Comparison of ENCODE assay signal across 23 mouse cellular contexts in genomic region chr3:115146244-115146643, GRCm38 (mm10).
A peak's percentile ranks its signal among the peaks of the same experiment; 100 is the strongest.
DNase-seq lines count a peak whose midpoint lies in the region; ATAC-seq lines count a peak whose summit lies in the region.
"Had no signal": no experiment of that assay in that cellular context is flagged by ENCODE, and none has a peak within 500 bp of the region (broad histone marks: within the 10 kb centered on the region; RNA-seq: fewer than 3 reads in every experiment).

No protein-coding gene starts in this region.

- H3K4me1 ChIP-seq in hindbrain, embryonic 11.5 days (replicated peaks; ENCODE audit: control insufficient read depth, insufficient read depth, low read length), result no peaks in the 10 kb centered on the region
- no peaks in the 10 kb centered on the region for H3K4me1 ChIP-seq in hindbrain, embryonic 10.5 days (replicated peaks)
- no peaks in the 10 kb centered on the region for H3K4me1 ChIP-seq in neural tube, embryonic 11.5 days (ENCODE audit: control insufficient read depth, insufficient read depth, low read length)
- no peaks in the 10 kb centered on the region for H3K4me1 ChIP-seq in neural tube, embryonic 15.5 days
- no peaks in the 10 kb centered on the region for H3K4me1 ChIP-seq in neural tube, embryonic 13.5 days (replicated peaks)
- H3K4me1 ChIP-seq: embryonic facial prominence, embryonic 10.5 days; embryonic facial prominence, embryonic 12.5 days; forebrain, embryonic 13.5 days; forebrain, embryonic 15.5 days had no signal

- DNase-seq in hindbrain, embryonic 11.5 days (ENCODE audit: low spot score), result no peak
- no peak for DNase-seq in hindbrain, embryonic 10.5 days (ENCODE audit: low spot score)
- DNase-seq in neural tube, embryonic 11.5 days (ENCODE audit: low spot score), result no peak
- DNase-seq: adrenal gland, adult 8-10 months; adrenal gland, postnatal 14 days; adrenal gland, postnatal 36 days; B cell, adult 2 months; cerebellum, adult 11-12 months; cerebellum, adult 2 months; cerebellum, adult 9-10 months; cerebellum, postnatal 10 days; cerebellum, postnatal 25 days had no signal

- no peak overlapping the region for H3K9ac ChIP-seq in hindbrain, embryonic 11.5 days (ENCODE audit: low read depth, low read length)
- H3K9ac ChIP-seq in neural tube, embryonic 11.5 days (ENCODE audit: low read length), result no peak overlapping the region
- H3K9ac ChIP-seq in neural tube, embryonic 15.5 days (replicated peaks), result no peak overlapping the region
- H3K9ac ChIP-seq in neural tube, embryonic 13.5 days, result no peak overlapping the region
- H3K9ac ChIP-seq: embryonic facial prominence, embryonic 12.5 days; forebrain, embryonic 13.5 days; forebrain, embryonic 15.5 days had no signal

- H3K27me3 ChIP-seq in hindbrain, embryonic 11.5 days (ENCODE audit: control insufficient read depth, insufficient read depth, low read length), result no peaks in the 10 kb centered on the region
- no peaks in the 10 kb centered on the region for H3K27me3 ChIP-seq in hindbrain, embryonic 10.5 days (ENCODE audit: insufficient read depth, poor library complexity, severe bottlenecking)
- H3K27me3 ChIP-seq in neural tube, embryonic 11.5 days (ENCODE audit: control insufficient read depth, insufficient read depth, low read length), result no peaks in the 10 kb centered on the region
- no peaks in the 10 kb centered on the region for H3K27me3 ChIP-seq in neural tube, embryonic 15.5 days (replicated peaks)
- no peaks in the 10 kb centered on the region for H3K27me3 ChIP-seq in neural tube, embryonic 13.5 days
- H3K27me3 ChIP-seq: CH12.LX; embryonic facial prominence, embryonic 12.5 days; forebrain, embryonic 13.5 days; forebrain, embryonic 15.5 days; Patski had no signal

- no peak overlapping the region for H3K4me3 ChIP-seq in hindbrain, embryonic 11.5 days (ENCODE audit: low read depth, low read length)
- H3K4me3 ChIP-seq in hindbrain, embryonic 10.5 days, result no peak overlapping the region
- H3K4me3 ChIP-seq in neural tube, embryonic 11.5 days (ENCODE audit: low read depth, low read length), result no peak overlapping the region
- no peak overlapping the region for H3K4me3 ChIP-seq in neural tube, embryonic 15.5 days (replicated peaks)
- no peak overlapping the region for H3K4me3 ChIP-seq in neural tube, embryonic 13.5 days
- H3K4me3 ChIP-seq: embryonic facial prominence, embryonic 10.5 days; embryonic facial prominence, embryonic 12.5 days; forebrain, embryonic 13.5 days; forebrain, embryonic 15.5 days had no signal

- peak; percentile 76 for ATAC-seq in hindbrain, embryonic 11.5 days (ENCODE audit: low FRiP score)
- peak; percentile 33; the same call in 1 of the 2 replicates for ATAC-seq in neural tube, embryonic 11.5 days (ENCODE audit: insufficient read depth, low FRiP score, low TSS enrichment)
- ATAC-seq in neural tube, embryonic 15.5 days (ENCODE audit: low FRiP score), result no peak
- ATAC-seq in neural tube, embryonic 13.5 days (ENCODE audit: low read depth), result no peak
- ATAC-seq: activated CD4-positive, CD25-positive, alpha-beta regulatory T cell, adult 4 months; CD4-positive, CD25-positive, alpha-beta regulatory T cell, adult 4 months; forebrain, embryonic 13.5 days; forebrain, embryonic 15.5 days; Patski had no signal

- H3K9me3 ChIP-seq in hindbrain, embryonic 11.5 days (ENCODE audit: control insufficient read depth, low read length), result no peaks in the 10 kb centered on the region
- no peaks in the 10 kb centered on the region for H3K9me3 ChIP-seq in hindbrain, embryonic 10.5 days
- no peaks in the 10 kb centered on the region for H3K9me3 ChIP-seq in neural tube, embryonic 11.5 days (ENCODE audit: control insufficient read depth, low read length)
- no peaks in the 10 kb centered on the region for H3K9me3 ChIP-seq in neural tube, embryonic 15.5 days (replicated peaks)
- H3K9me3 ChIP-seq in neural tube, embryonic 13.5 days, result no peaks in the 10 kb centered on the region
- H3K9me3 ChIP-seq: embryonic facial prominence, embryonic 10.5 days; embryonic facial prominence, embryonic 12.5 days; forebrain, embryonic 13.5 days; forebrain, embryonic 15.5 days; G1E had no signal

- H3K4me2 ChIP-seq in hindbrain, embryonic 11.5 days (replicated peaks; ENCODE audit: low read depth, low read length), result no peak overlapping the region
- H3K4me2 ChIP-seq in neural tube, embryonic 11.5 days (ENCODE audit: low read depth), result no peak overlapping the region
- no peak overlapping the region for H3K4me2 ChIP-seq in neural tube, embryonic 15.5 days
- no peak overlapping the region for H3K4me2 ChIP-seq in neural tube, embryonic 13.5 days
- H3K4me2 ChIP-seq: embryonic facial prominence, embryonic 12.5 days; forebrain, embryonic 13.5 days; forebrain, embryonic 15.5 days had no signal

- 87% methylated on average over 2 of the region's 2 CpGs for WGBS in hindbrain, embryonic 11.5 days
- WGBS in hindbrain, embryonic 10.5 days, result 93% methylated on average over 2 of the region's 2 CpGs
- 92% methylated on average over 2 of the region's 2 CpGs for WGBS in neural tube, embryonic 11.5 days
- 72% methylated on average over 2 of the region's 2 CpGs for WGBS in neural tube, embryonic 15.5 days
- 65% methylated on average over 2 of the region's 2 CpGs for WGBS in neural tube, embryonic 13.5 days

- H3K27ac ChIP-seq in hindbrain, embryonic 11.5 days (ENCODE audit: low read depth, low read length), result no peak overlapping the region
- no peak overlapping the region for H3K27ac ChIP-seq in hindbrain, embryonic 10.5 days
- no peak overlapping the region for H3K27ac ChIP-seq in neural tube, embryonic 11.5 days (ENCODE audit: low read depth, low read length)
- no peak overlapping the region for H3K27ac ChIP-seq in neural tube, embryonic 15.5 days (replicated peaks)
- H3K27ac ChIP-seq in neural tube, embryonic 13.5 days (replicated peaks), result 0 out of 2 replicates have a peak overlapping the region, but pooled peaks have one; percentile 9
- H3K27ac ChIP-seq: embryonic facial prominence, embryonic 10.5 days; embryonic facial prominence, embryonic 12.5 days; forebrain, embryonic 13.5 days; forebrain, embryonic 15.5 days had no signal

- no peaks in the 10 kb centered on the region for H3K36me3 ChIP-seq in hindbrain, embryonic 11.5 days (ENCODE audit: control insufficient read depth, insufficient read depth, low read length)
- H3K36me3 ChIP-seq in hindbrain, embryonic 10.5 days, result no peaks in the 10 kb centered on the region
- no peaks in the 10 kb centered on the region for H3K36me3 ChIP-seq in neural tube, embryonic 11.5 days (ENCODE audit: control insufficient read depth, insufficient read depth, low read length)
- no peaks in the 10 kb centered on the region for H3K36me3 ChIP-seq in neural tube, embryonic 15.5 days
- H3K36me3 ChIP-seq in neural tube, embryonic 13.5 days, result no peaks in the 10 kb centered on the region
- H3K36me3 ChIP-seq: embryonic facial prominence, embryonic 10.5 days; embryonic facial prominence, embryonic 12.5 days; forebrain, embryonic 15.5 days; G1E had no signal

Comparison
In these comparisons a context has a peak if more than half of its experiments do, and no peak if none do; other contexts are left out.
1. ATAC-seq: peak in hindbrain, embryonic 11.5 days (single experiment) and neural tube, embryonic 11.5 days (single experiment); none in neural tube, embryonic 15.5 days (single experiment) and neural tube, embryonic 13.5 days (single experiment).